Mouse (Mus musculus) A20 (cell line): ENCODE data around the gene Rnase11.
A peak's percentile ranks its signal among the peaks of the same experiment; 100 is the strongest.
"Not testable (repeated sequence)": the region's sequence is repeated elsewhere in the genome, so short reads cannot be mapped to it uniquely, and the experiment has no call there.

Source experiments
- DNase-seq: peaks from one replicate; pipeline ENCODE4 v3.0.0-alpha.2; 2011; ENCODE audit warnings: low read depth, low spot score

Gene Rnase11

GRCm38 (mm10) chr14:51081035-51081434, 31.1 kb upstream of the Rnase11 start:
- DNase-seq, result no peak

GRCm38 (mm10) chr14:51079180-51079579, 29.2 kb upstream of the Rnase11 start:
- no peak for DNase-seq

- DNase-seq, result no peak
Measured at GRCm38 (mm10) chr14:51074335-51074734, 24.4 kb upstream of the Rnase11 start, which contains the start of gene Olfr750. Gene Olfr750 (minus strand): TSS chr14:51074435.

GRCm38 (mm10) chr14:51069617-51070016, 19.7 kb upstream of the Rnase11 start:
- DNase-seq, result peak; percentile 75

GRCm38 (mm10) chr14:51068956-51069355, 19.0 kb upstream of the Rnase11 start:
- no peak for DNase-seq

GRCm38 (mm10) chr14:51060761-51061160, 10.8 kb upstream of the Rnase11 start:
- no peak for DNase-seq

- no peak for DNase-seq
Measured at GRCm38 (mm10) chr14:51057401-51057831, 7.5 kb upstream of the Rnase11 start, which contains the start of gene Rnase12. Gene Rnase12 (minus strand): TSS chr14:51057661.

GRCm38 (mm10) chr14:51054243-51055237, 4.6 kb upstream of the Rnase11 start:
- no peak for DNase-seq

GRCm38 (mm10) chr14:51053176-51053575, 3.2 kb upstream of the Rnase11 start:
- DNase-seq, result no peak

- DNase-seq, result no peak
Measured at GRCm38 (mm10) chr14:51051941-51052340, 2.0 kb upstream of the Rnase11 start.

- DNase-seq, result no peak
Measured at GRCm38 (mm10) chr14:51047846-51048245, 2.1 kb downstream of the Rnase11 start.

- DNase-seq, result no peak
Measured at GRCm38 (mm10) chr14:51041769-51042168, 8.2 kb downstream of the Rnase11 start, which contains the start of gene Rnase9. Gene Rnase9 (minus strand): TSS chr14:51041869.

- DNase-seq, result no peak
Measured at GRCm38 (mm10) chr14:51036214-51036613, 13.7 kb downstream of the Rnase11 start.

- peak; percentile 55 for DNase-seq
Measured at GRCm38 (mm10) chr14:51035206-51035605, 14.8 kb downstream of the Rnase11 start.

- DNase-seq, result no peak
Measured at GRCm38 (mm10) chr14:51027387-51028155, 22.4 kb downstream of the Rnase11 start.

- DNase-seq, result peak; percentile 82
Measured at GRCm38 (mm10) chr14:51026391-51027133, 23.4 kb downstream of the Rnase11 start.

GRCm38 (mm10) chr14:51024820-51025219, 25.1 kb downstream of the Rnase11 start:
- no peak for DNase-seq

- no peak for DNase-seq
Measured at GRCm38 (mm10) chr14:51023457-51023856, 26.5 kb downstream of the Rnase11 start.

- no peak for DNase-seq
Measured at GRCm38 (mm10) chr14:51017256-51017655, 32.7 kb downstream of the Rnase11 start.

GRCm38 (mm10) chr14:51015780-51016179, 34.2 kb downstream of the Rnase11 start:
- no peak for DNase-seq

GRCm38 (mm10) chr14:51014724-51015123, 35.2 kb downstream of the Rnase11 start:
- not testable (repeated sequence) for DNase-seq
